Mouse (Mus musculus): ENCODE results near the gene Etl4. TPM values are rescaled to one million over a fixed set of nuclear protein-coding genes. Genes with fewer than 3 reads are reported as not detected.
"Not testable (repeated sequence)": the region's sequence is repeated elsewhere in the genome, so short reads cannot be mapped to it uniquely, and the experiment has no call there.

The Etl4 gene
- total RNA-seq, 2 experiments from 2014 or later = 36.8 to 38.5 TPM

GRCm38 (mm10) chr2:20324954-20325353 lies 415.4 kb downstream of the Etl4 start:
- DNase-seq = no peak

GRCm38 (mm10) chr2:20336176-20336575 lies 426.6 kb downstream of the Etl4 start:
- DNase-seq = no peak

GRCm38 (mm10) chr2:20339016-20339734 lies 429.6 kb downstream of the Etl4 start:
- no peak for DNase-seq

GRCm38 (mm10) chr2:20339919-20340318 lies 430.3 kb downstream of the Etl4 start:
- no peak for DNase-seq

GRCm38 (mm10) chr2:20346873-20347272 lies 437.3 kb downstream of the Etl4 start:
- no peak for DNase-seq

GRCm38 (mm10) chr2:20349268-20349667 lies 439.7 kb downstream of the Etl4 start:
- DNase-seq = no peak

GRCm38 (mm10) chr2:20352796-20353195 lies 443.2 kb downstream of the Etl4 start:
- no peak for DNase-seq

GRCm38 (mm10) chr2:20377026-20377425 lies 467.4 kb downstream of the Etl4 start:
- DNase-seq = no peak

GRCm38 (mm10) chr2:20380874-20381273 lies 471.3 kb downstream of the Etl4 start:
- not testable (repeated sequence) for DNase-seq

- DNase-seq = no peak
Measured at GRCm38 (mm10) chr2:20394083-20394482, 484.5 kb downstream of the Etl4 start.

GRCm38 (mm10) chr2:20396978-20397377 lies 487.4 kb downstream of the Etl4 start:
- DNase-seq = no peak

GRCm38 (mm10) chr2:20400556-20400955 lies 491.0 kb downstream of the Etl4 start:
- no peak for DNase-seq

- no peak for DNase-seq
Measured at GRCm38 (mm10) chr2:20404395-20404794, 494.8 kb downstream of the Etl4 start.

- DNase-seq = no peak
Measured at GRCm38 (mm10) chr2:20407101-20407500, 497.5 kb downstream of the Etl4 start.

GRCm38 (mm10) chr2:20414856-20415255 lies 505.3 kb downstream of the Etl4 start:
- no peak for DNase-seq

GRCm38 (mm10) chr2:20416934-20417614 lies 507.5 kb downstream of the Etl4 start:
- DNase-seq = no peak

- no peak for DNase-seq
Measured at GRCm38 (mm10) chr2:20417998-20418397, 508.4 kb downstream of the Etl4 start.

- DNase-seq = no peak
Measured at GRCm38 (mm10) chr2:20419975-20420374, 510.4 kb downstream of the Etl4 start.

GRCm38 (mm10) chr2:20422275-20422674 lies 512.7 kb downstream of the Etl4 start:
- DNase-seq = no peak

GRCm38 (mm10) chr2:20433656-20434055 lies 524.1 kb downstream of the Etl4 start:
- DNase-seq = peak; percentile 14

- no peak for DNase-seq
Measured at GRCm38 (mm10) chr2:20435530-20435929, 526.0 kb downstream of the Etl4 start.

- DNase-seq = no peak
Measured at GRCm38 (mm10) chr2:20442731-20443130, 533.2 kb downstream of the Etl4 start.

GRCm38 (mm10) chr2:20443671-20444440 lies 534.3 kb downstream of the Etl4 start:
- no peak for DNase-seq

Measured in heart, postnatal 4 days (tissue).